Mouse (Mus musculus) gastrocnemius, adult 2 months (tissue): ENCODE data around the gene Cdh23. TPM values are rescaled to one million over a fixed set of nuclear protein-coding genes. Genes with fewer than 3 reads are reported as not detected.

Experiments
- DNase-seq: peaks from one replicate; pipeline ENCODE4 v3.0.0; 2022
- H3K27ac ChIP-seq: fragments of 200-600 bp; 2 replicates; pipeline ENCODE4 v1.8.1; 2022; ENCODE audit warnings: mild to moderate bottlenecking
- H3K4me3 ChIP-seq: fragments of 200-600 bp; 2 replicates; pipeline ENCODE4 v1.8.1; 2022; ENCODE audit warnings: mild to moderate bottlenecking, moderate library complexity
- CTCF ChIP-seq: fragments of 200-600 bp; IDR thresholded peaks from 2 replicates; pipeline ENCODE4 v1.8.1; 2022; ENCODE audit warnings: antibody characterized with exemption, mild to moderate bottlenecking, moderate library complexity
- intact Hi-C: fragments of 180-260 bp; cut with DNase I; formaldehyde crosslinking; loops from one replicate; pipeline ENCODE4 v1.15.1; 2025
- total RNA-seq, 2 experiments: library from RNA; stranded (reverse); gene quantifications; 2 replicates each; pipeline ENCODE4 v1.2.3; 2021

The Cdh23 gene
- total RNA-seq, 2 experiments from 2014 or later = 1.8 to 2.8 TPM

DNA sequence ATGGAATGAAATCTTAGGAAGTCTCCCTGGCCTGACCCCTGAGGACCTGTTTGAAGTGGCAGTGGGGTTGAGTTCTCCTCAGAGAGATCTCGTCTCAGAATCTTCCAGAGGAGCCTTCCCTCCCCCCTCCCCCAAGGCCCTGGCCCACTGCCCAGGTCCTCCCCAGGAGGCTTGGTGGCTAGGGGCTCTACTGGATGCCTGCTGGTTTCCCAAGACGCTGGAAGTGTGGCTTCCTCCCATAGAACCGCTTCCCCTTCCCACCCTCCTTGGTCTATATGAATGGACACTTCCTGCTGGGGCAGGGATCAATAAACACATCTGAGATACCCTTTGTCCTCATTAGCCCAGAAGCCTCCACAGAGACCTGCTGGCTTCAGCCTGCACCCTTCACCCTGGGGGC, 345.0 kb downstream of the Cdh23 start:
- peak; percentile 44 for DNase-seq
- intact Hi-C loops = no loop called here
- no peak for TF ChIP-seq CTCF
- H3K27ac ChIP-seq = peak overlapping the region; percentile 92
- H3K4me3 ChIP-seq = peak overlapping the region; percentile 78

DNA sequence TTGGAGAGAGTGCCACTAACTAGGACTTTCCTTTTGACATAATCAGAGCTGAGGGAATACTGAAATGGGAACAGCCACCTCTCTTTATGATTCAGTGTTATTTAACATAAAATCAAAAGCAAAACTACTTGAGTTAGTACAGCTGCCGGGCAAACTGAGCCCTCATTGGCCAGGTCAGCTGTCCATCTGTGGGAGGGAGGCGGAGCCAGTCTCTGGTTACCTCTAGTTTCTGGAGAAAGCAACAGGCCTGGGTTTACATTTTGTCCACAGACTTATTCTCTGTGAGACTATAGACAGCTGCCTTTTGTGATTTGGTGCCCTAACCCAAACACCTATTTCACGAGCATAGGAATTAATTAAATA, 345.5 kb downstream of the Cdh23 start:
- H3K4me3 ChIP-seq = peak overlapping the region; percentile 78
- no peak for TF ChIP-seq CTCF

DNA sequence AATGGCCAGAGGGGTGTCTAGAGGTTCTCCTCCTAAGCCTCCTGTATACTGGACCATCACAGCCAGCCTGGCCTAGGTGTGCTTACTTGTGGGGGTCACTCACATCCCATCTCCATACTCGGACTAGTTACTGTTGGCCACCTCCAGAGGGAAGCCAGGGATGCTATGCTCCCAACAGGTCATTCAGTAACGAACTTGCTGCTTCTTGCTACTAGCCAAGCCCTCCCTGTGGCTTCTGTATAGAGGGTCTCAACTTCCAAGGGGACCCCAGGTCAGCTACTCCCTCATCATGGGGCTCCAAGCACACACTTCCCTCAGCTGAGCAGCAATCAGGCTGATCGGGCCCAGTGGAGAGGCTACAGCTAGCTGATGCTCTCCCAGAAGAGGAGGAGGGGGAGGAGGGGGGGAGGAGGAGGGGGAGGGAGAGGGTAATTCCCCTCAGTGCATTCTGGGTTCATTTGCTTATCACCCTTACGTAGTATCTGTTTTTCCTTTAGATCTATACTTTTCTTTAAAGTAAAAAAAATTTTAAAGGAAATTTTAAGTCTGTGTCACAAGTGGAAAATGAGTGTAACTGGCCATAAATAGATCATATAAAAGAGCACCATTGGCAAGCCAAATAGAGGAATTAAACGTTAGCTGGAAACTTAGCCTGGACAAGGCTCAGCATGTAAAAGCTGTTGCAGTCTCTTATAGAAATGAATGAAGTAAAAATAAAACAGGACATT, 346.0 kb downstream of the Cdh23 start:
- peak; percentile 27 for DNase-seq
- Histone ChIP-seq H3K27ac (peak overlapping the region; percentile 92), H3K4me3 (peak overlapping the region; percentile 78)
- TF ChIP-seq CTCF = no peak
- intact Hi-C loops = no loop called here

More for the DNA sequence above, 345.5 kb downstream of the Cdh23 start:
- intact Hi-C loops = no loop called here
- peak; percentile 95 for DNase-seq
- H3K27ac ChIP-seq = peak overlapping the region; percentile 92

DNA sequence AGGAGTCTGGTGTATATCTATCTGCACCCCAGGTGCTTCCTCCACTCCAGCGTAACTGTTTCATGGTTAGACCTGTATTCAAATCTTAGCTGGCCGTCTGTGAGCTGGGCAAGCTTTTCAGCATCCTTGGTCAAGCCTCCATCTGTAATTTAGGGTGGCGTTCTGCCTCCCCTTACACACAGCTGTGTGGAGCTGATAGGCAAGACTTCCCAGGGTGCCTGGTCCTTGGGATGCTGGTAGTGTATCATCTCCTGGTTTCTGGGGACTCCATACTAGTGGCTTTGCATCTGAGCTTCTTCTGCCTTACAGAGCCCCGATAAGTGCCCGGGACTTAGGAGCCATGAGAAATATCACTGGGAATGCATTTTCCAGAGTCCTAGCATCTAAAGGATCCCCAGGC, 346.6 kb downstream of the Cdh23 start:
- Histone ChIP-seq H3K4me3 (peak overlapping the region; percentile 78), H3K27ac (peak overlapping the region; percentile 92)
- intact Hi-C loops = loop anchor here (5.0 kb wide), 2 partner anchors 33 to 58 kb away; no protein-coding TSS in a partner anchor
- TF ChIP-seq CTCF = no peak
- DNase-seq = peak; percentile 4

DNA sequence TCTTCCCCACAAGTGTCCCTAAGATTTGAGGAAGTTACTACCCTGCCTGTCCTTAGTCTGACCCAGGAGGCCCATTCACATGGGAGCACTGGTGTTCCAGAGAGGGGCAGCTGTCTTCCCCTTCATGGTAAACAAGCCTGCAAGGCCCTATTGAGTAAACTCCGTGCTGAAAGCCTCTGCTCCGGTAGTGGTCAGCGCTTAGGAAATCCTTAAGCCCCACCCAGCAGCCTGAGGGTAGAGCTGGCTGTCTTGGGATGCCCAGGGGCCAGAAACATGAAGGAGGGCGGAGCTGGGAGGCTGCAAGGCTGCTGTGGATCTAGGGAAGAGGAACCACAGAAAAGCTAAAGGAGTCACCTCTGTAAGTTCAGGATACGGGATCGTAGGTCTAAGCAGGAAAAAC, 347.2 kb downstream of the Cdh23 start:
- TF ChIP-seq CTCF = no peak
- peak overlapping the region; percentile 78 for H3K4me3 ChIP-seq
- peak; percentile 79 for DNase-seq
- peak overlapping the region; percentile 92 for H3K27ac ChIP-seq
- intact Hi-C loops = loop anchor here (5.0 kb wide), 2 partner anchors 33 to 58 kb away; no protein-coding TSS in a partner anchor

DNA sequence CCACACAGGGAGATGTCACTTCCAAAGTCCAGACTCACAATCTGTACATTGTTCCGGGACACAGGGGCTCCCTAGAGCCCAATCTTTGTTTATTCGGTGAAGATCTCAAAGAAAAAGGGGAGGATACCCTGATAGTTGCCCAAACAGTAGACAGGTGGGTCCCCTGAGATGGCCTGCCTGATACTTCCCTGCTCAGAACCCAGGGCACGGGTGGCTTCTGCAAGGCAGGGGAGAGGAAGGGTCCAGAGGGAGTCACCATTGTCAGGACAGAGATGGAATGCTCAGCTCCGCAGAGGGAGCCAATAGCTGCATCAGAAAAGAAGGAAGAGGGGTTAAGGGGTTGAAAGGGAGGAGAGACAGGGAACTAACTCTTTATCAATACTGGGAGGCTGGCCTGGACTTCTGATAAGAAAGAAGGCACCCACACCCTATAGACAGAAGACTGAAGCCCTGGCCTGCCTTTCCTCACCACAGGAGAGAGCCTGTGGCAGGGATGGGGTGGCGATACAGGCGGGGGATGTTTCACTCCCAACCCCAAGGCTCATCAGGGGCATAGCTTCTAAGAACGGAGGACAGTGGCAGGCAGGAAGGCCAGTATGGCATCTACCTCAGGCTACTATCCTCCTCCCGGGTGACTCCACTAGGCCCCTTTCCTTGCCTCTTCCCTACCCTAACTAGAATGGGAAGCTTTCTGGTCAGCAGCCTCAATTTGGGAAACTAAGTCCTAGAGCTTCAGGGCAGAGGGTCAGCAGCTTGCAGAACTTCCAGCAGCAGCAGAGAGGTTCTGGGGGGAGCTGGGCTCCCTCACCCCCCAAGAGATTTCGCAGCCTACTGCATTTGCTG, 348.3 kb downstream of the Cdh23 start:
- peak; percentile 12 for DNase-seq
- peak overlapping the region; percentile 92 for H3K27ac ChIP-seq
- peak overlapping the region; percentile 78 for H3K4me3 ChIP-seq
- TF ChIP-seq CTCF = no peak
- intact Hi-C loops = loop anchor here (5.0 kb wide), 2 partner anchors 34 to 59 kb away; no protein-coding TSS in a partner anchor

DNA sequence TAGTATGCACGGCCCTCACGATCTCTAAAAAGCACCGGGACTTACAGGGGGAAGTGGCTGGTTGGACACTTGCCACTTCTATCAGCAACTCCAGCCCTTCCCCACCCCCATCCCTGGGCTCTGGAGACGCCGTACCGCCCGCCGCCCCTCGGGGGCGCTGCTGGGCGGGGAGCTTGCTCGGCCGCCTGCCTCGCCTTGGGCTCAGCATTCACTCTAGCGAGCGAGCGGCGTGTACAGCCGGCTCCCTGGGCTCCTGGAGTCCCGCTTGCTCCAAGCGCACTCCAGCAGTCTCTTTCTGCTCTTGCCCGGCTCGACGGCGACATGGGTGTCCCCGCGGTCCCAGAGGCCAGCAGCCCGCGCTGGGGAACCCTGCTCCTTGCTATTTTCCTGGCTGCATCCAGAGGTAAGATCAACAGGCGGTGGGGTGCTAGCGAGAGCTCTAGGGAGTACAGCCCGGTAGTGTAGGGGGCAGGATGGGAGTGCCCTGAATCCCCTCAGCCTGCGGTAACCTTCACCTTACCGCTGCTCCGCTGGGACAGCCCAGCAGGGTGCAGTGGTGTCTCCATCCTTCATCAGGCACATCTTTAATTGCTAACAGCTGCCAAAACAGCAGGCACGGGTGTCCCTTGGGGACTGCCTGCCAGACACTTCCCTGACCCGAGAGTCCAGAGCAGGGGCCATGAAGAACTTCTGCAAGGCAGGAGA, 349.4 kb downstream of the Cdh23 start, which contains the start of gene Vsir:
TSS of gene Vsir (plus strand) at position 151 of the 705 bp plus-strand sequence.
- TF ChIP-seq CTCF = peak; percentile 88
- intact Hi-C loops = loop anchor here (5.0 kb wide), 2 partner anchors 35 to 60 kb away; no protein-coding TSS in a partner anchor
- Histone ChIP-seq H3K27ac (peak within 1 kb of the TSS; percentile 92), H3K4me3 (peak within 1 kb of the TSS; percentile 78)
- peak; percentile 90 for DNase-seq

DNA sequence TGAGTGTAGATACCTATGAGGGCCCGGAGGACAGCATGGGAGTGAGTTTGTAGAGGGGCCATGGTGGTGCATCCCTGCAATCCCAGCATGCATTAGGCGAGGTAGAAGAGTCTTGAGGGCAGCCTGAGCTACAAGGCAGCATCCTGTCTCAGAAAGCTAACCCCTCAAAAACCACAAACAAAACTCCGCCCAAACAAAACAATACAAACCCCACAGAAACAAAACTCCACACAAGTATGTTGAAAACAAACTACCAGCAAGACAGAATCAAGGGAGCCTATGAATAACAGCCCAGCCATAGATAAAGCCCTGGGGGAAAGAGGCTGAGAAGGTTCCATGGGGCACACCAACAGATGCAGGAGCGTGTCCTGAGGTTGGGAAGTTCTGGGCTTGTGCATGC, 350.2 kb downstream of the Cdh23 start:
- TF ChIP-seq CTCF = no peak
- DNase-seq = no peak
- Histone ChIP-seq H3K4me3 (no peak overlapping the region; the same call in 1 of the 2 replicates), H3K27ac (no peak overlapping the region)
- intact Hi-C loops = loop anchor here (5.0 kb wide), 2 partner anchors 36 to 61 kb away; no protein-coding TSS in a partner anchor

DNA sequence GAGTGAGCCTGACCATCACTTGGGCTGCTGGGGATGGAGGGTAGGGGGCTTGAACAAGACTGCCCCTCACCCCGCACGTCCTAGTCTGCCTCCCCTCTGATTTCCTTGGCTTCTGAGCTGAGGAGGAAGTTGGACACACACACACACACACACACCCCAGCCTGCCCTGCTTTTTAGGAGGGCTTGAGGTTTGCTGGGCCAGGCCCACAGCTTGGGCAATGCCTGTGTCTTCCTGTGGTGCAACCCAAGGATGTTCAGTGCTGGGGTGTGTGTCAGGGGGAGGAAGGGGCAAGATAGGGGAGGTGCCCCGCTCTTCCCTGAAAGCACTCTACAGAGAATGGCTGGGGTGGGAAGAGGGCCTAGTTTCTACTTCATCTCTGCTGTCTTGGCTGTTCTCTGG, 352.2 kb downstream of the Cdh23 start:
- H3K4me3 ChIP-seq = no peak overlapping the region
- TF ChIP-seq CTCF = no peak
- H3K27ac ChIP-seq = no peak overlapping the region
- intact Hi-C loops = no loop called here
- DNase-seq = peak; percentile 23

DNA sequence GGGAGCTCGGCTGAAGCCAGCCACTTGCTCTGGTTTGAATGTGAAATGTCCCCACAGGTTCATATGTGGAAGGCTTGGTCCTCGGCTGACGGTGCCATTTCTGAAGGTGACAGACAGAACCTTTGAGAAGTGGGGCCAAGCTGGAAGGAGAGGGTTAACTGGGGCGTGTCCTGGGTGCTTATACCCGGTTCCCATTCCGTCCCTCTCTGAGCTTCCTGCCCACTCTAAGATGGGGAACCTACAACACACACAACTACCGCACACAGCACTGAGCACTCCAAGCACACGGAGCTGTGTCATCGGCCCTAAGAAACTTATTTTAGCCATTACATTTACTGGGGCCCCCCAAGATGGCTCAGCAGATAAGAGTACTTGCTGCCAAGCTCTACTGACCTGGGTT, 354.8 kb downstream of the Cdh23 start:
- no peak overlapping the region for H3K27ac ChIP-seq
- DNase-seq = no peak
- no peak overlapping the region for H3K4me3 ChIP-seq
- TF ChIP-seq CTCF = no peak
- intact Hi-C loops = no loop called here

DNA sequence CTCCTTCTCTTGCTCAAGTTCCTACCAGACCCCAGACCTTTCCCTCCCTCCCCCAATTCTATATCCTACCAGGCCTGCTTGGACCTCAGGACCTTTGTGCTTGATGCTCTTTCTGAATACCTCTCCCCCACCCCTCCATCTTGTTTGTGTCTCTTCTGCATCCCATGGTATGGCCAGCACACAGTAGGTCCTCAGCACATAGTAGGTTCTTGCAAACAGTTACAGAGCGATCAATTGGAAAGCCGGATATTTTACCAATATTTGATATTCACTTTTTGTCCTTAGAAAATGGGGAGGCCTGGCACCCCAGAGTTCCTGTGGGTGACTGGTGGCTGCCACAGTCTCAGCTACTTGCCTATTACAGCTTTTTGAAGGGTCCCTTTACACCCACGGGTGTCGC, 361.3 kb downstream of the Cdh23 start:
- intact Hi-C loops = no loop called here
- no peak for DNase-seq
- Histone ChIP-seq H3K4me3 (no peak overlapping the region), H3K27ac (no peak overlapping the region)
- TF ChIP-seq CTCF = no peak

DNA sequence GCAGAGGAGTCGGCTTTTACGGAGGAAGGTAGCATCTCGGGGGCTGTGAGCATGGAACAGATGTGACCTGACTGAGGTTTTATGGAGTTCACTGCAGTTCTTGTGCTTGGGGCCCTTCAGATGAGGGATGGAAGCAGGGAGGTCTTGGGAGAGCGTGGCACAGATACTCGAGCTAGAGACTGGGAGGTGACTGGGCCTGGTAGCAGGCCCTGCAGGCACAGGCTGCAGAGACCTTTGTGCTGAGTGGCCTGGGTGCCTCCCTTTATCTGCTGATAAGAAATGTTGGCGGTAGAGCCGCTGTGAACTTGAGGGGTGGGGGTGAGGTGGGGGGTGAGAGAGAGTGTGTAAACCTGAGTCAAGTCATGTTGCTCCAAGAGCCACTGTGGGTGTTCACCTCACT, 361.7 kb downstream of the Cdh23 start:
- H3K27ac ChIP-seq = no peak overlapping the region
- intact Hi-C loops = no loop called here
- DNase-seq = no peak
- no peak for TF ChIP-seq CTCF
- no peak overlapping the region for H3K4me3 ChIP-seq
